Mouse (Mus musculus) granulocyte monocyte progenitor cell, adult 5-6 weeks (primary cell): ENCODE data around the gene Spon1. TPM values are rescaled to one million over a fixed set of nuclear protein-coding genes. Genes with fewer than 3 reads are reported as not detected.

Experiments
- ATAC-seq: replicated peaks from 2 replicates; pipeline ENCODE4 v1.8.0; 2016; ENCODE audit warnings: mild to moderate bottlenecking, moderate TSS enrichment, inconsistent platforms; ENCODE audit not compliant: poor library complexity, severe bottlenecking
- total RNA-seq, 2 experiments: library from RNA; stranded (forward) in 1 of 2; stranded (reverse) in 1 of 2; fragments of 200-712, 200-1000 nt in 1 of 2; fragments of >200 nt in 1 of 2; fragmentation: Nextera tagmentation in 1 of 2; gene quantifications; 2 replicates each; pipeline ENCODE4 v1.2.3; 2014 to 2017

Gene Spon1
- total RNA-seq, 2 experiments from 2014 or later = not detected

- ATAC-seq = no peak
Measured at GRCm38 (mm10) chr7:113898388-113898787, 132.6 kb downstream of the Spon1 start.

GRCm38 (mm10) chr7:113901511-113901910 is 135.7 kb downstream of the Spon1 start:
- ATAC-seq = no peak

- ATAC-seq = no peak
Measured at GRCm38 (mm10) chr7:113901941-113902515, 136.2 kb downstream of the Spon1 start.

- no peak for ATAC-seq
Measured at GRCm38 (mm10) chr7:113903127-113903827, 137.5 kb downstream of the Spon1 start.

GRCm38 (mm10) chr7:113903939-113904338 is 138.1 kb downstream of the Spon1 start:
- ATAC-seq = no peak

GRCm38 (mm10) chr7:113904348-113904895 is 138.6 kb downstream of the Spon1 start:
- no peak for ATAC-seq

- ATAC-seq = no peak
Measured at GRCm38 (mm10) chr7:113909161-113909825, 143.5 kb downstream of the Spon1 start.

GRCm38 (mm10) chr7:113910856-113911255 is 145.1 kb downstream of the Spon1 start:
- ATAC-seq = no peak

GRCm38 (mm10) chr7:113915936-113916335 is 150.1 kb downstream of the Spon1 start:
- no peak for ATAC-seq

- no peak for ATAC-seq
Measured at GRCm38 (mm10) chr7:113918916-113919315, 153.1 kb downstream of the Spon1 start.

- no peak for ATAC-seq
Measured at GRCm38 (mm10) chr7:113919505-113919904, 153.7 kb downstream of the Spon1 start.

- ATAC-seq = no peak
Measured at GRCm38 (mm10) chr7:113920056-113920455, 154.3 kb downstream of the Spon1 start.

- ATAC-seq = no peak
Measured at GRCm38 (mm10) chr7:113924561-113924960, 158.8 kb downstream of the Spon1 start.

- no peak for ATAC-seq
Measured at GRCm38 (mm10) chr7:113950888-113951287, 185.1 kb downstream of the Spon1 start.

GRCm38 (mm10) chr7:113955431-113955830 is 189.6 kb downstream of the Spon1 start:
- no peak for ATAC-seq

- ATAC-seq = no peak
Measured at GRCm38 (mm10) chr7:113960841-113961499, 195.2 kb downstream of the Spon1 start.

GRCm38 (mm10) chr7:113961500-113961895 is 195.7 kb downstream of the Spon1 start:
- no peak for ATAC-seq

GRCm38 (mm10) chr7:113962078-113962477 is 196.3 kb downstream of the Spon1 start:
- ATAC-seq = no peak

- no peak for ATAC-seq
Measured at GRCm38 (mm10) chr7:113963766-113964165, 198.0 kb downstream of the Spon1 start.

- ATAC-seq = no peak
Measured at GRCm38 (mm10) chr7:113965625-113966024, 199.8 kb downstream of the Spon1 start.

- ATAC-seq = no peak
Measured at GRCm38 (mm10) chr7:113969182-113969581, 203.4 kb downstream of the Spon1 start.
